Mouse (Mus musculus): ENCODE data around the gene Tcap. TPM values are rescaled to one million over a fixed set of nuclear protein-coding genes. Genes with fewer than 3 reads are reported as not detected.

Tcap gene
- polyA plus RNA-seq, 1 experiment from 2014 or later = 0.40 TPM

GRCm38 (mm10) chr11:98409341-98409822 lies 25.8 kb downstream of the Tcap start:
- DNase-seq (ENCODE audit: low spot score) = no peak
- Histone ChIP-seq H3K4me1 (peaks cover 40% of the 10 kb centered on the region), H3K27me3 (ENCODE audit: low read depth, poor library complexity, severe bottlenecking) (peaks cover 21% of the 10 kb centered on the region), H3K9me3 (replicated peaks) (no peaks in the 10 kb centered on the region), H3K27ac (peak overlapping the region; percentile 73), H3K36me3 (no peaks in the 10 kb centered on the region), H3K4me3 (peak overlapping the region; percentile 16; the same call in 1 of the 2 replicates)
- 6% methylated on average over 10 of the region's 10 CpGs for WGBS

- Histone ChIP-seq H3K27me3 (ENCODE audit: low read depth, poor library complexity, severe bottlenecking) (peaks cover 31% of the 10 kb centered on the region), H3K4me1 (peaks cover 53% of the 10 kb centered on the region), H3K36me3 (no peaks in the 10 kb centered on the region), H3K9me3 (replicated peaks) (no peaks in the 10 kb centered on the region), H3K4me3 (peak within 1 kb of the TSS; percentile 95), H3K27ac (peak within 1 kb of the TSS; percentile 95)
- peak; percentile 89 for DNase-seq (ENCODE audit: low spot score)
- 0% methylated on average over 48 of the region's 49 CpGs for WGBS
Observed at GRCm38 (mm10) chr11:98412273-98412796, 28.7 kb downstream of the Tcap start, which contains the start of gene Erbb2. Erbb2 (plus strand) TSS chr11:98412470.

GRCm38 (mm10) chr11:98412797-98413301 lies 29.2 kb downstream of the Tcap start:
- H3K4me1 ChIP-seq = peaks cover 53% of the 10 kb centered on the region

GRCm38 (mm10) chr11:98413731-98414130 lies 30.1 kb downstream of the Tcap start:
- H3K27ac ChIP-seq = peak overlapping the region; percentile 95; the same call in 1 of the 2 replicates
- 26% methylated on average over 7 of the region's 7 CpGs for WGBS
- H3K4me3 ChIP-seq = peak overlapping the region; percentile 95
- H3K36me3 ChIP-seq = peaks cover 2% of the 10 kb centered on the region; the same call in 1 of the 2 replicates
- peaks cover 53% of the 10 kb centered on the region for H3K4me1 ChIP-seq
- H3K9me3 ChIP-seq (replicated peaks) = no peaks in the 10 kb centered on the region
- DNase-seq (ENCODE audit: low spot score) = no peak
- peaks cover 31% of the 10 kb centered on the region for H3K27me3 ChIP-seq (ENCODE audit: low read depth, poor library complexity, severe bottlenecking)

More at GRCm38 (mm10) chr11:98412797-98413301, 29.2 kb downstream of the Tcap start:
- DNase-seq (ENCODE audit: low spot score) = peak; percentile 79
- Histone ChIP-seq H3K27ac (peak overlapping the region; percentile 95), H3K36me3 (no peaks in the 10 kb centered on the region), H3K4me3 (peak overlapping the region; percentile 95), H3K27me3 (ENCODE audit: low read depth, poor library complexity, severe bottlenecking) (peaks cover 31% of the 10 kb centered on the region), H3K9me3 (replicated peaks) (no peaks in the 10 kb centered on the region)
- WGBS = under 1% methylated on average over 40 of the region's 40 CpGs

GRCm38 (mm10) chr11:98414162-98414561 lies 30.6 kb downstream of the Tcap start:
- Histone ChIP-seq H3K36me3 (peaks cover 6% of the 10 kb centered on the region; the same call in 1 of the 2 replicates), H3K27ac (no peak overlapping the region), H3K9me3 (replicated peaks) (no peaks in the 10 kb centered on the region), H3K27me3 (ENCODE audit: low read depth, poor library complexity, severe bottlenecking) (peaks cover 31% of the 10 kb centered on the region), H3K4me3 (peak overlapping the region; percentile 95), H3K4me1 (peaks cover 49% of the 10 kb centered on the region)
- WGBS = 22% methylated on average over 2 of the region's 2 CpGs
- no peak for DNase-seq (ENCODE audit: low spot score)

GRCm38 (mm10) chr11:98417074-98417473 lies 33.5 kb downstream of the Tcap start:
- Histone ChIP-seq H3K27me3 (ENCODE audit: low read depth, poor library complexity, severe bottlenecking) (peaks cover 10% of the 10 kb centered on the region; the same call in 1 of the 2 replicates), H3K27ac (no peak overlapping the region), H3K36me3 (peaks cover 31% of the 10 kb centered on the region), H3K4me1 (peaks cover 37% of the 10 kb centered on the region), H3K4me3 (no peak overlapping the region), H3K9me3 (replicated peaks) (no peaks in the 10 kb centered on the region)
- 75% methylated on average over 1 of the region's 1 CpGs for whole genome bisulfite sequencing
- DNase-seq (ENCODE audit: low spot score) = no peak

GRCm38 (mm10) chr11:98418273-98418672 lies 34.7 kb downstream of the Tcap start:
- no peak for DNase-seq (ENCODE audit: low spot score)
- Histone ChIP-seq H3K27ac (no peak overlapping the region), H3K36me3 (peaks cover 43% of the 10 kb centered on the region), H3K4me1 (peaks cover 26% of the 10 kb centered on the region), H3K27me3 (ENCODE audit: low read depth, poor library complexity, severe bottlenecking) (peaks cover 10% of the 10 kb centered on the region; the same call in 1 of the 2 replicates), H3K9me3 (replicated peaks) (no peaks in the 10 kb centered on the region), H3K4me3 (no peak overlapping the region)
- 71% methylated on average over 6 of the region's 6 CpGs for WGBS

GRCm38 (mm10) chr11:98418939-98419547 lies 35.4 kb downstream of the Tcap start:
- H3K36me3 ChIP-seq = peaks cover 51% of the 10 kb centered on the region
- peaks cover 19% of the 10 kb centered on the region for H3K4me1 ChIP-seq
- no peak for DNase-seq (ENCODE audit: low spot score)
- H3K9me3 ChIP-seq (replicated peaks) = no peaks in the 10 kb centered on the region
- no peak overlapping the region for H3K4me3 ChIP-seq
- peaks cover 10% of the 10 kb centered on the region; the same call in 1 of the 2 replicates for H3K27me3 ChIP-seq (ENCODE audit: low read depth, poor library complexity, severe bottlenecking)
- H3K27ac ChIP-seq = no peak overlapping the region
- 83% methylated on average over 10 of the region's 10 CpGs for WGBS

- no peak overlapping the region for H3K4me3 ChIP-seq
- H3K27me3 ChIP-seq (ENCODE audit: low read depth, poor library complexity, severe bottlenecking) = no peaks in the 10 kb centered on the region
- no peak for DNase-seq (ENCODE audit: low spot score)
- H3K4me1 ChIP-seq = no peaks in the 10 kb centered on the region
- 93% methylated on average over 7 of the region's 7 CpGs for WGBS
- peaks cover 96% of the 10 kb centered on the region for H3K36me3 ChIP-seq
- no peaks in the 10 kb centered on the region for H3K9me3 ChIP-seq (replicated peaks)
- no peak overlapping the region for H3K27ac ChIP-seq
Observed at GRCm38 (mm10) chr11:98426592-98426991, 43.0 kb downstream of the Tcap start.

- H3K36me3 ChIP-seq = peaks cover 95% of the 10 kb centered on the region
- H3K9me3 ChIP-seq (replicated peaks) = no peaks in the 10 kb centered on the region
- H3K27ac ChIP-seq = no peak overlapping the region
- 90% methylated on average over 5 of the region's 5 CpGs for WGBS
- no peak for DNase-seq (ENCODE audit: low spot score)
- no peak overlapping the region for H3K4me3 ChIP-seq
- H3K27me3 ChIP-seq (ENCODE audit: low read depth, poor library complexity, severe bottlenecking) = no peaks in the 10 kb centered on the region
- 0 out of 2 replicates have a peak, but pooled peaks cover 4% of the 10 kb centered on the region for H3K4me1 ChIP-seq
Observed at GRCm38 (mm10) chr11:98428436-98428835, 44.8 kb downstream of the Tcap start.

- Histone ChIP-seq H3K4me1 (0 out of 2 replicates have a peak, but pooled peaks cover 4% of the 10 kb centered on the region), H3K9me3 (replicated peaks) (no peaks in the 10 kb centered on the region), H3K4me3 (no peak overlapping the region), H3K36me3 (peaks cover 99% of the 10 kb centered on the region), H3K27ac (no peak overlapping the region), H3K27me3 (ENCODE audit: low read depth, poor library complexity, severe bottlenecking) (no peaks in the 10 kb centered on the region)
- 88% methylated on average over 9 of the region's 9 CpGs for WGBS
- DNase-seq (ENCODE audit: low spot score) = no peak
Observed at GRCm38 (mm10) chr11:98431743-98432502, 48.3 kb downstream of the Tcap start.

Measured in limb, embryonic 10.5 days (tissue).